Mouse (Mus musculus) midbrain, embryonic 10.5 days (tissue): Measurements from ENCODE around the gene Il18bp. TPM values are rescaled to one million over a fixed set of nuclear protein-coding genes. Genes with fewer than 3 reads are reported as not detected.

Experiments used
- DNase-seq: peaks from one replicate; pipeline ENCODE4 v3.0.0-alpha.2; 2017; ENCODE audit warnings: low spot score
- H3K27ac ChIP-seq: fragments of 300-500 bp; sonication (generic); replicated peaks from 2 replicates; pipeline ENCODE4 v1.5.1; 2016; ENCODE audit warnings: mild to moderate bottlenecking
- H3K27me3 ChIP-seq: fragments of 300-500 bp; sonication (generic); 2 replicates; pipeline ENCODE4 v1.6.1; 2016; ENCODE audit warnings: low read depth, mild to moderate bottlenecking; ENCODE audit not compliant: poor library complexity, severe bottlenecking
- H3K36me3 ChIP-seq: fragments of 300-500 bp; sonication (generic); 2 replicates; pipeline ENCODE4 v1.6.1; 2016; ENCODE audit warnings: mild to moderate bottlenecking, moderate library complexity
- H3K4me1 ChIP-seq: fragments of 300-500 bp; sonication (generic); 2 replicates; pipeline ENCODE4 v1.6.1; 2016
- H3K4me3 ChIP-seq: fragments of 300-500 bp; sonication (generic); 2 replicates; pipeline ENCODE4 v1.5.1; 2016; ENCODE audit warnings: mild to moderate bottlenecking, moderate library complexity
- H3K9me3 ChIP-seq: fragments of 300-500 bp; sonication (generic); replicated peaks from 2 replicates; pipeline ENCODE4 v1.6.1; 2016; ENCODE audit warnings: mild to moderate bottlenecking
- WGBS: fragments of 180-500 bp; shearing (Covaris S2); methylation state at CpG from one replicate; pipeline ENCODE4 v1.1.7; 2016; 5-methylcytosine and 5-hydroxymethylcytosine counted together
- polyA plus RNA-seq: library from polyadenylated mRNA; unstranded; fragments of >200 nt; fragmentation: Nextera tagmentation; extraction: Ambion mirVana; gene quantifications from 2 replicates; pipeline ENCODE4 v1.2.1, GENCODE M21; 2016

The Il18bp gene
- polyA plus RNA-seq, 1 experiment from 2014 or later = 3.8 TPM

DNA sequence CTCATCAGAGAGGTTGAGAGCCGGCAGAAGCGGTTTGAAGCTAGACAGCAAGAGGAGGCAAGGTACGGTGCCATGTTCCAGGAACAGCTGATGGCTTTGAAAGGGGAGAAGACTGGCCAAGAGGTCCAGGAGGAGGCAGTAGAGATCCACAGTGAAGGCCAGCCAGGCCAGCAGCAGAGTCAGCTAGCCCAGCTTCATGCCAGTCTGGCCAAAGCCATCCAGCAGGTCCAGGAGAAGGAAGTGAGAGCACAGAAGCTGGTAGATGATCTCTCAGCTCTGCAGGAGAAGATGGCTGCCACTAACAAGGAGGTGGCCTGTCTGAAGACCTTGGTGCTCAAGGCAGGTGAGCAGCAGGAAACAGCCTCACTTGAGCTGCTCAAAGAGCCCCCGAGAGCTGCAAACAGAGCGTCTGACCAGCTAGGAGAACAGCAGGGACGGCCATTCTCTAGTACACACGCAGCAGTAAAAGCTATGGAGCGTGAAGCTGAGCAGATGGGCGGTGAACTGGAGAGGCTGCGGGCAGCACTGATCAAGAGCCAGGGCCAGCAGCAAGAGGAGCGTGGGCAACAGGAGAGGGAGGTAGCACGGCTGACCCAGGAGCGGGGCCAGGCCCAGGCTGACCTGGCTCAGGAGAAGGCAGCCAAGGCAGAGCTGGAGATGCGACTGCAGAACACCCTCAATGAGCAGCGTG is 18.9 kb downstream of the Il18bp start:
- H3K4me1 ChIP-seq = no peaks in the 10 kb centered on the region
- H3K4me3 ChIP-seq = no peak overlapping the region
- WGBS = 94% methylated on average over 15 of the region's 15 CpGs
- no peaks in the 10 kb centered on the region for H3K27me3 ChIP-seq
- peaks cover 100% of the 10 kb centered on the region for H3K36me3 ChIP-seq
- H3K27ac ChIP-seq = no peak overlapping the region
- no peak for DNase-seq
- no peaks in the 10 kb centered on the region for H3K9me3 ChIP-seq

DNA sequence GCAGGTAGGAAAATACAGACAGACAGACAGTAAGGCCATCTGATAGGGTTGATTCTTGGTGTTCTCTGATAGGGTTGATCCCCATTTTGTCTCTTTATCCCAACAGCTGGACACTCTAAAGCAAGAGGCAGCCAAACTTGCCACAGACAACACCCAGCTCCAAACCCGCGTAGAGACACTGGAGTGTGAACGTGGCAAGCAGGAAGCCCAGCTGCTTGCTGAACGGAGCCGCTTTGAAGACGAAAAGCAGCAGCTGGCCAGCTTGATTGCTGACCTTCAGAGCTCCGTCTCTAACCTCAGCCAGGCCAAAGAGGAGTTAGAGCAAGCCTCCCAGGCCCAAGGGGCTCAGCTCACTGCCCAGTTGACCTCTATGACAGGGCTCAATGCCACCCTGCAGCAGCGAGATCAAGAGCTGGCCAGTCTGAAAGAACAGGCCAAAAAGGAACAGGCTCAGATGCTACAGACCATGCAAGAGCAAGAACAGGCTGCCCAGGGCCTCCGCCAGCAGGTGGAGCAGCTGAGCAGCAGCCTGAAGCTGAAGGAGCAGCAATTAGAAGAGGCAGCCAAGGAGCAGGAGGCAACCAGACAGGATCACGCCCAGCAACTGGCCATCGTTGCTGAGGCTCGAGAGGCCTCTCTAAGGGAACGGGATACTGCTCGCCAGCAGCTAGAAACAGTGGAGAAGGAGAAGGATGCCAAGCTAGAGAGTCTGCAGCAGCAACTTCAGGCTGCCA is 20.1 kb downstream of the Il18bp start:
- no peak overlapping the region for H3K27ac ChIP-seq
- peak; percentile 67 for DNase-seq
- H3K27me3 ChIP-seq = no peaks in the 10 kb centered on the region
- 78% methylated on average over 14 of the region's 14 CpGs for WGBS
- H3K4me3 ChIP-seq = no peak overlapping the region
- peaks cover 100% of the 10 kb centered on the region for H3K36me3 ChIP-seq
- H3K4me1 ChIP-seq = no peaks in the 10 kb centered on the region
- H3K9me3 ChIP-seq = no peaks in the 10 kb centered on the region

DNA sequence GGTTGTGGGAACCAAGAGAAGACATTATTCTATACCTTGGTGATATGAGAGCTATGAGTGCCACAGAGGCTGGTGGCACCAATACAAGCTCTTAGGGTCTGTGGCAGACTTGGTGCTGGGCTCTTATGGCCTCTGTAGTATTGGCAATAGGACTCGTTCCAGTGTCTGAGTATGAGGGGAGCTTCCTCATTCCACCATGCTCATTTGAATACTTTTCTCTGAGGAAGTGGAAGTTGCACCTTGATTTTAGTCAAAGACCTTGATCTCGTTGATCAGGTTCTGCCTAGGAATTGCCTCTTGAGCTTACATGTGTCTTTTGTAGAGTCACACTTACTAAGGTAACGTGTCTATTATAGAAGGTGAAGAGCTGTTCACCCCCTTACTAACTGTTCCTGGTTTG is 24.2 kb downstream of the Il18bp start:
- peaks cover 100% of the 10 kb centered on the region for H3K36me3 ChIP-seq
- no peak for DNase-seq
- no peak overlapping the region for H3K27ac ChIP-seq
- no peaks in the 10 kb centered on the region for H3K4me1 ChIP-seq
- H3K4me3 ChIP-seq = no peak overlapping the region
- H3K27me3 ChIP-seq = no peaks in the 10 kb centered on the region
- H3K9me3 ChIP-seq = no peaks in the 10 kb centered on the region
- WGBS = 95% methylated on average over 3 of the region's 3 CpGs

DNA sequence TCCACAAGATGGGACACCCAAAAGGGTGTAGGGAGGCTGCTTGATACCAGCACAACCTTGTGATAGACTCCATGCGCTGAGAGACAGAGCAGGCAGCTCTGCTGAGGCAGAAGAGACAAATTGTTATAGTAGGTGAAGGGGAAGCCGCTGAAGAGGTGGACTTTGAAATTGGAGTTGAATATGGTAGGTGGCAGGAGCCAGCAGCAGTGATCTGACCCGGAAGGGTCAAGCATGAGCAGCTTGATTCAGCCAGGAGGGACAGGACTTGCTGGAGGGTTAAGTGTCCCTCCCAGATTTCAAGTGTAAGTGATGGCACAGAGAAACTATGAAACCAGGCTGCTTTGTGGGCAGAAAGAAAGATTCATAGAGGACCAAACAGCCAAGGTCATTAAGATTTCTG is 33.4 kb downstream of the Il18bp start:
- no peaks in the 10 kb centered on the region for H3K27me3 ChIP-seq
- peaks cover 95% of the 10 kb centered on the region for H3K36me3 ChIP-seq
- no peak overlapping the region for H3K27ac ChIP-seq
- 89% methylated on average over 3 of the region's 3 CpGs for WGBS
- H3K4me3 ChIP-seq = no peak overlapping the region
- H3K4me1 ChIP-seq = no peaks in the 10 kb centered on the region; the same call in 1 of the 2 replicates
- H3K9me3 ChIP-seq = no peaks in the 10 kb centered on the region
- no peak for DNase-seq

DNA sequence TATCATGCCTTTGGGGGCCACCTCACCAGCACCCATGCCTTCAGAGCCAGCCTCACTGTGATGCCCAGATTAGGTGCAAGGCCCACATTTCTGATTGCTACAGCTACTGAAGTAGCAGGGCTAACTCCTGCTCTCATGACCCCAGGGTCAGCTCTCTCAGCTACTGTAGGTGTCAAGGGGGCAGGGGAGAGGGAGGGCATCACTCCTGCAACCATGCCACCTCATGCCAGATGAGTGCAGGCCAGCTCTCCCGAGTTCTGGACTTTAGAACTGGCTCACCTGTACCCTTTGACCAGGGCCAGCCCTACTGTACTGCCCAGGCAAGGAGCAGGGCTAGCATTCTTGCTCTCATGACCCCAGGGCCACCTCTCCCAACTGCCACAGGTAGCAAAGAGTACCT is 35.8 kb downstream of the Il18bp start:
- WGBS = 83% methylated on average over 1 of the region's 1 CpGs
- H3K9me3 ChIP-seq = no peaks in the 10 kb centered on the region
- DNase-seq = no peak
- peaks cover 81% of the 10 kb centered on the region for H3K36me3 ChIP-seq
- H3K27me3 ChIP-seq = no peaks in the 10 kb centered on the region
- no peaks in the 10 kb centered on the region; the same call in 1 of the 2 replicates for H3K4me1 ChIP-seq
- no peak overlapping the region for H3K4me3 ChIP-seq
- no peak overlapping the region for H3K27ac ChIP-seq

DNA sequence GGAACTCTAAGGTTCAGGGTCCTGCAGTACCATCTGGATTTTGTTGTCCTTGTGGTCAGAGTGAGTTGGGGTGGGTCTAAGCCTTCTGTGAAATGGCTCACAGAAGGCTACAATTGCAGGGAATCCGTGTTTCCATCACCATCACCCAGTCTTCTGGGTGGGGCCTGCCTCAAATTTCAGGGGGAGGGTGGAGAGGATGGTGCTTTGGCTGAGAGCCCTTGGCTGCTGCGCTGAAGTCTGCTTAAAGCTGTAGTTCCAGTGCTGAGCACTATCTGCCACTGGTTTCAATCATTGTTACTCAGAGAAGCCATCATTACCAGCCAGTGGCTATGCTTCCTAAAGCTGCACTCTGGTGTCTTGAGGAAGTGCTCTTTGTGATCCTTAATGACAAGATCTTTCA is 44.0 kb downstream of the Il18bp start:
- DNase-seq = no peak
- Histone ChIP-seq H3K27me3 (no peaks in the 10 kb centered on the region), H3K9me3 (no peaks in the 10 kb centered on the region), H3K36me3 (peaks cover 52% of the 10 kb centered on the region), H3K4me1 (peaks cover 29% of the 10 kb centered on the region), H3K4me3 (no peak overlapping the region), H3K27ac (no peak overlapping the region)
- WGBS = 82% methylated on average over 2 of the region's 2 CpGs

DNA sequence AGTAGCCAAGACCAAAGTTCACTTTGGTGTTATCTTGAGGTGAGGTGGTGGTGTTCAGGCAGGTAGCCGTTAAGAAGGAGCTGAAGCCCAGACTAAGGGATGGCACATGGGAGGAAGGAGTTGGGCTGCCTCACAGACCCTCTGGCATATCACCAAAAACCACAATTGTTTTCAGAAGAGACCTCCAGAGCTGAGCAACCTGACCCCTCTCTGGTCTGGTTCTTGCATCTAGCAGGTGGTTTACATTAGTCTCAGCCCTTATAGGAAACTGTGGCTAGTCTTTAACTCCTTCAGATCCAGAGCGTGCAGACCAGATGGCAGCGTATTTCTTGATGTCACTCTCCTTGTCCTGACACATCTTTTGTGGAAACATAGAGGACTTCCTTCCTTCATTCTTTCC is 44.8 kb downstream of the Il18bp start:
- Histone ChIP-seq H3K4me3 (no peak overlapping the region), H3K36me3 (peaks cover 47% of the 10 kb centered on the region), H3K4me1 (peaks cover 37% of the 10 kb centered on the region), H3K27ac (no peak overlapping the region), H3K9me3 (no peaks in the 10 kb centered on the region), H3K27me3 (no peaks in the 10 kb centered on the region)
- no peak for DNase-seq
- WGBS = 89% methylated on average over 3 of the region's 3 CpGs

DNA sequence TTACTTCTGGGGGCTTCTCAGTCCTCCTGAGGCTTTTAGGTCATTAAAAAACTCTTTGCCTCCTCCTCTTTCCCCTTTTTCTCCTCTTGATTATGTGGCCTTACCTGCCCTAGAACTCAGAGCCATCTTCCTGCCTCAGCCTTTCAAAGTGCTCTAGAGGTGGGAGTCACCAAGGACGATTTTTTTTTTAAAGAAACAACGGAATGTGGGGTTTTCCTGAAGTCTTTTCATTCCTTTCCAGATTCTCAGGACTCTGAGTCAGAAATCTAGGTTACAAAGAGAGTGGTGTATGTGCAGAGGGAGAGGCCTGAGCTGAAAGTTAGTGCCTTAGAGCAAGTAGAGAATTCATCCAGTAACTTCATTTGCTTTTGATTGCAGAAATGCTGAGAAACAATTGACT is 46.8 kb downstream of the Il18bp start:
- H3K4me1 ChIP-seq = peaks cover 42% of the 10 kb centered on the region

DNA sequence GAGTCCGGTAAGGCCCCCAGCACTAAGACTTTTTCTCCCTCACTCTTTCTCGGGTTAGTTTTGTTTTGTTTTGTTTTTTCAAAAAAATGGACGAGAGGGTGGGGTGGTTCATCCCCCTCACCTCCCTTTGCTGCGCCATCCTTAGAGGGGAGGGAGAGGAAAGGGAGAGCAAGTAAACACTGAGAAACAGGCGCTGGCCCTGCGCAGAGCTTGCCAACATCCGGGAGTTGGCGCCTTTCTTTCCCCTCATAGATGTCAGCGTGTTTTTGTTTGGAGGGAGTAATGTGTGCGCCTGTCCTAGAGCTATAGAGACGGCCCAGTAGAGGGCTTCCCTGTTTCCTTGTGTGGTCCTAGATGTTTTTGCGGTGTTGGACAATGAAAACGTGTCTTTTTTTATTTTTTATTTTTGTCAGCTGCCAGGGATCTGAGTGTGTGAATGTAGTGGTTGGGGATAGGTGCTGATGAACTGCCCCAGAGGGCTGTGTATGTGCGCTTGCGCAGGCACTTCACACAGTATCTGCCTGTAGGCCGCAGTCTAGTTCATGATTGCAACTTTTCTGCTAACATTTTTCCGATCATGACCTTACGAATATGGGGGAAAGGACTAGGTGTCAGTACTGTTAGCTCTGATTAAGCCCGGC is 47.5 kb downstream of the Il18bp start:
- Histone ChIP-seq H3K36me3 (peaks cover 29% of the 10 kb centered on the region), H3K4me1 (peaks cover 42% of the 10 kb centered on the region), H3K27me3 (no peaks in the 10 kb centered on the region), H3K27ac (peak overlapping the region; percentile 99), H3K4me3 (peak overlapping the region; percentile 88), H3K9me3 (no peaks in the 10 kb centered on the region)
- DNase-seq = peak; percentile 75
- 9% methylated on average over 19 of the region's 19 CpGs for WGBS

More for the DNA sequence above, 46.8 kb downstream of the Il18bp start:
- H3K4me3 ChIP-seq = peak overlapping the region; percentile 88
- peaks cover 37% of the 10 kb centered on the region for H3K36me3 ChIP-seq
- no peak for DNase-seq
- peak overlapping the region; percentile 99 for H3K27ac ChIP-seq
- H3K9me3 ChIP-seq = no peaks in the 10 kb centered on the region
- WGBS = 62% methylated on average over 2 of the region's 2 CpGs
- no peaks in the 10 kb centered on the region for H3K27me3 ChIP-seq

DNA sequence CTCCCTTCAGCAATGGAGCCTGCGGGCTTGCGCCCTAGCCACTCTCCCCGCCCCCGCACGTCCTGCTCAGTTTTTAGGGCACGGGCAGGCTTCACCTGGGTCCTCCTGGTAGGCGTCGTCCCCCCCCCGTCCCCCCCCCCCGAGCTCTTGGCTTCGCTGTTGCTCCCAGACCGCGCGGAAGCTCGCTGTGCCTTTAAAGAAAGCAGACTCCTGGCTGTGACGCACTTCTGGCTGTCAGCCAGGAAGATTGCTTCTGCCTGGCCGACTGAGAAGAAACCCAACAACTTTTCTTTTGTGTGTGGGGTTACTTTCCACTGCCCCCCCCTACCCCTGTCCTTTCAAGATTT is 48.1 kb downstream of the Il18bp start:
- H3K36me3 ChIP-seq = peaks cover 24% of the 10 kb centered on the region
- H3K4me1 ChIP-seq = peaks cover 42% of the 10 kb centered on the region
- H3K9me3 ChIP-seq = no peaks in the 10 kb centered on the region
- peak; percentile 82 for DNase-seq
- peak overlapping the region; percentile 99 for H3K27ac ChIP-seq
- no peaks in the 10 kb centered on the region for H3K27me3 ChIP-seq
- 0% methylated on average over 17 of the region's 17 CpGs for WGBS
- H3K4me3 ChIP-seq = peak overlapping the region; percentile 88

DNA sequence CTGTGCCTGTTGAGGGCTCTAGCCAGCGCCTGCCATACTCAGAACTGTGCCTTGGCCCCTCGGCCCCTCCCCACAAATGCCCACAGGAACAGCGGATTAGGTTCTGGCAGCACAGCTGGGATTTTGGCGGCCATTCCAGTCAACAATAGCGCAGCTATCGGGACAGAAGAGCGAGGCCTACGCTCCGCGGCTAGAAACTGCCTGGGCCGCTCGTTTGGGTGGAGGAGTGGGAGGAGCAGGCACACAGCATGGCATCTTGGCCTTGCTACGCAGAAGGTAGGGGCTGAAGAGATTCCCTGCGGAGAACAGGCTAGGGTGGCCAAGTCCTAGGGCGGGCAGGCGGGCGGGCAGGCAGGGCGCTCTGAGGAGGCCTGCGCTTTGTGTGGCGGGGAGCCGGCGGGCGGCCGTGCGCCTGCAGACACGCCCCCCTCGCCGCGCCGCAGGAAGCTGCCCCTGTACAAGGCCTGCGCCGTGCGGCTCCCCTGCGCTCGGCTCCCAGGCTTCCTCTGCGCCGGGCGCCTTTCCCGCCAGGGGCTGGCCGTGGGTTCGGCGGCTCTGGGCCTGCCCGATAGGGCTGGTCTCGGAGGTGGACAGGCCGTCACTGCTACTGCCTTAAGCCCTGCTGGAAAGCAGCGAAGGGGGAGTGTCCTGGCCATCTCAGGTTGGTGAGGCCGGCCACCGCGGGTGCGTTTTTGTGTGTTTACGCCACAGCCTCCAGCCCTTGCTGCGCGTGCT is 48.6 kb downstream of the Il18bp start:
- H3K4me1 ChIP-seq = peaks cover 42% of the 10 kb centered on the region
- under 1% methylated on average over 53 of the region's 53 CpGs for WGBS

DNA sequence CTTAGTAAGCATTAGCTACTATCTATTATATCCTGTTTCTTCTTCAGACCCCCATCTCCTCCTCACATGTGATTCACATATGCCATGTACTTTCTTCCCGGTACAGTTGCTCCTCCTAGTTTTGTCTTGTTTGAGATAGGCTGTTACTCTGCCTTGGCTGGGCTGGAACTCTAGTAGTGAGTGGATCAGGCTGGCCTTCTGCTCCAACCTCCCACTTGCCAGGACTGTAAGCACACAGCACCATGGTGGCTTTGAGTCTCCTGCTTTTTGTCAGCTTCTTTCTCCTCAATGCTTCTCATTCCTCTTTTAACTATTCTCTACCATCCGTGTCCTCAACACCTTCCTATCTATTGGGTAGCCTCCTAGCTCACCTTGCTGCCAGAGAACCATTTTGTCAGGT is 49.7 kb downstream of the Il18bp start:
- Histone ChIP-seq H3K4me1 (peaks cover 42% of the 10 kb centered on the region), H3K9me3 (no peaks in the 10 kb centered on the region), H3K4me3 (peak overlapping the region; percentile 88), H3K27ac (peak overlapping the region; percentile 99), H3K27me3 (no peaks in the 10 kb centered on the region), H3K36me3 (peaks cover 9% of the 10 kb centered on the region)
- 60% methylated on average over 2 of the region's 2 CpGs for WGBS
- DNase-seq = no peak

More for the DNA sequence above, 48.6 kb downstream of the Il18bp start:
- DNase-seq = peak; percentile 87
- H3K27ac ChIP-seq = peak overlapping the region; percentile 99
- H3K4me3 ChIP-seq = peak overlapping the region; percentile 88
- H3K9me3 ChIP-seq = no peaks in the 10 kb centered on the region
- H3K27me3 ChIP-seq = no peaks in the 10 kb centered on the region
- H3K36me3 ChIP-seq = peaks cover 20% of the 10 kb centered on the region
